Mouse (Mus musculus) urinary bladder, postnatal 14 days (tissue): Measurements from ENCODE around the gene Ceacam19.

ENCODE experiments used
- DNase-seq: peaks from one replicate; pipeline ENCODE4 v3.0.0; 2021; ENCODE audit warnings: low spot score

Ceacam19 gene

DNA sequence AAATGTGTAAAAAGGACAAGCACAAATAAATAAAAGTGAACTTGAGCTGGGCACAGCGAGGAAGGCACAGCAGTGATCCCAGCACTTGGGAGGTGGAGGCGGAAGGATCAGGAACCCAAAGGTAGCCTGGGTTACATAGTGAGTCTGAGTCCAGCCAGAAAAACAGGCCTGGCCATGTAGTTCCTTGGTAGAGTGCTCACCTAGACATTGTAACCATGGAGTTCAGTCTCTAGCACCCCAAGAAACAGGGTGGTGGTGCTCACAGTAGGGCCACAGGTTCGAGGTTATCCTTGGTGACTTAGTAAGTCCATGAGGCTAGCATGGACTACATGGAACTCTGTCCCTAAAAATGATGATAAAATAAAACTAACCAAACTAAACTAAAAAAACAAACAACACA, 46.8 kb downstream of the Ceacam19 start:
- DNase-seq: no peak

DNA sequence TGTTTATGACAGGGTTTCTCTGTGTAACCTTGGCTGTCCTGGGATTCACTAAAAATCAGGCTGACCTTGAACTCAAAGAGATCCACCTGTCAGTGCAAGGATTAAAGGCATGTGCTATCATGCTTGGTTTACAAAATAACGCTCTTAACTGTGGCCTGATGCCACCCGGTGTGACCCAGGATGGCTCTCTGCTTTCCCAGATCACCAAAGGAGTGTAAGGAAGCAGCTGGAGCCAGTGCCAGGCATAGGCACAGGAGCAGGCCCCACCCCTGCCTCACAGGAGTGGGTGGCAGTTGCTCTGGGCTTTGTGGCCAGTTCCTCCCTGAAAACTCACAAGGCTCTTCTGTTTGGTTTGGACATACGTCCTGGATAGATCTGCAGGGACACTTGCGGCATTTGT, 47.4 kb downstream of the Ceacam19 start:
- DNase-seq: no peak

DNA sequence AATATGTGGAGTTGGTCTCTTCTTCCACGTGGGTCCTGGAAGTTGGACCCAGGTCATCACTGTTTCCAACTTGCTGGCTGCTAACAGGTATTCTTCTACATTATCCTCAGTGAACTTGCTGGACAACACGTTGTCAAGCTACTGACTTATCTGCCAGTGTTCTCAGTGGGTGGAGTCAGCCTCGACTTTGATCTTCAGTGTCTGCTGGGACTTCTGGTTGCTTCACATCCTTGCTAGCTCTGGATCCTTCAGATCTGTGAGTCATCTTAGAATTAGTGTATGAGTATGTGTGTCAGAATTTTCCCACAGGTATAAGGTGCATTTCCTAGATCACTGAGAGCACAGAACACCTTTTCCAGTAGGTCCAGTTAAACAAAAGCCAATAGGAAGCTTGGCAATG, 50.9 kb downstream of the Ceacam19 start:
- no peak for DNase-seq

DNA sequence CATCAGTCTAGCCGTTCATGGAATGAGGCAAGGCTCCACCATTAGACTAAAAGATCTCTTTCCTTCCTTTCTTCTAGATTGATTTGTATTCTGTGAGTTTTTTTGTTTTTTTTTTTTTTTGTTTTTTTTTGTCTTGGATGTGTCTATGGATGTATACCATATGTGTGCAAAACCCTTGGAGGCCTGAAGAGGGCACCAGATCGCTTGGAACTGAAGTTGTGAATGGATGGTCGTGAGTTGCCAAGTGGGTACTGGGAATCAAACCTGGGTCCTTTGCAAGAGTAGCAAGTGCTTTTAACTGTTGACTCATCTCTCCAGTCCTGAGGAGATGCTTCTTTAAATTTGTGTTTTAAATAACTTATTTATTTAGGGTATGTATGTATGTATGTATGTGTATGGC, 53.7 kb downstream of the Ceacam19 start:
- DNase-seq: no peak

DNA sequence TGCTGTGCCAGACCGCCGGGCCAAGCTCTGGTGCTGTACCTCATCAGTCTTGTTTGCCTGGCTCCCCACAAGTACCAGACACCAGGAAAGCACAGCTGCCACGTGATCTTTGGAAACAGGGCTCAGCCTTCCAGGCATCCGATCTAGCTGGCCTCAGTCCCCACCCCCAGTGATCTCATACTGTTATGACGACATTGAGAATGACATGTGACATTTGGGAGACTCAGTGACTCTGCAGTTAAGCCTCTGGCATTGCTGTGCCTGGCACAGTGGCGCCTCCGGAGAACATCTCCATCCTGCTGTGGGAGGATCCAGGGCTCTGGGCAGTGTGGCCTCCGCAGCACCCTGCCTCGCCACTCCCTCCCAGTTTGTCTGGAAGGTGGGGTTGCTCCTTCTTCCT, 55.9 kb downstream of the Ceacam19 start:
- no peak for DNase-seq

DNA sequence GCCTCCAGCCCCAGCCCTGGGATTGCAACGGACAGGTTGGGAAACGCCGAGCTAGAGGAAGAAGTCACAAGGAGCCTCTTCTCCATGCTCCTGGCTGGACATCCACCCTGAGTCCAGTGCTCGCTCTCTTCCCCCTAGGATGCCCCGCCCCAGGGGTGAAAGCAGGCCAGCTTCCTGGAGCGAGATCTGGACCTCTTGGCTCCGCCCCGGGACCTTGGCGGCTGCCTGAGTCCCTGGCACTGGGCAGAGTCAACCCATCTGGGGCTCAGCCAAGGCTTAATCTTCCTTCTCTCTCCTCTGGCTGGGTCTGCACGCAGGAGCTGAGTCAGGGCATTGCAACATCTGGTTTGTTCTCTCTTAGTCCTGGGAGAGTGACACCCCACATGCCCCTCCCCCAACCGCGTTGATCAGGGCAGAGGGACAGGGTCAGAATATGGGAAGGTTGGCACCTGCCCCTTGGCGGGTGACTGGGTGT, 57.0 kb downstream of the Ceacam19 start:
- DNase-seq: peak; percentile 95

DNA sequence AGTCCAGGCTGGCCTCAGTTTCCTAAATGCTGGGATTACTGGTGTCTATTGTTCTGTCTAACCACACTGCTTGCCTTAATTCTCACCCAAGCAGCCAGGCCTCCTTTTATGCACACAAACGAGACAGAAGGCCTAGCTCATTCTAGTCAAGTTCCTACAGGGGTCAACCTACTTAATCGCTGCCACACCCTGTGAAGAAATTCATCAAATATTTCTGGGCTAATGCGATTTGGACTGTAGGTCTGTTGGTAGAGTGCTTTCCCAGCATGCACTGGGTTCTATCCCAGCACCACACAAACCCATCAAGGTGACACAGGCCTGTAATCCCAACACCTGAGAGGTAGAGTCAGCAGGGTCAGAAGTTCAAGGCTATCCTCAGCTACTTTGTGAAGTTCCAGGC, 58.1 kb downstream of the Ceacam19 start:
- no peak for DNase-seq

DNA sequence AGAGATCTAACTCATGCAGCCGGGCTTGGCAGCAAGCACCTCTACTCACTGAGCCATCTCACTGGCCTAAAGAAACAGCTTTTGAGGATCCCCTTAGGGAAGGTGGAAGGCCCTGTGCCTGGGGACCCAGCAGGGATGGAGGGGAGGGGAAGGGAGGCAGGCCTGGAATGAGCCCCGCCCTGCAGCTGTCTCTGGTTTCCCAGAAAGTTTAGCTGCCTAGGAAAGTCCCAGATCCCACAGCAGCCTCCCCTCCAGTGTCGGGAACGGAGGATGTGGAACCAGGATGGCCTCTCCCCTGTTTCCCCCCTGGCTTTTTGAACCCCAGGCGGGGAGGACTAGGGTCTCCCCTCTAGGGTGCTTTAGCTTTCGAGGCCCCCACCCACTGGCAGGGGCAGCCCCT, 61.0 kb downstream of the Ceacam19 start:
- DNase-seq: peak; percentile 48
